Mouse (Mus musculus) heart, postnatal 10 days (tissue): ENCODE measurements around the gene Gm11037. TPM values are rescaled to one million over a fixed set of nuclear protein-coding genes. Genes with fewer than 3 reads are reported as not detected.
A peak's percentile ranks its signal among the peaks of the same experiment; 100 is the strongest.

Experiments used
- DNase-seq, 2 experiments: peaks; one replicate each; pipeline ENCODE4 v3.0.0; 2021
- intact Hi-C: fragments of 180-260 bp; cut with DNase I; formaldehyde crosslinking; loops from one replicate; pipeline ENCODE4 v1.15.1; 2025
- total RNA-seq, 2 experiments: library from RNA; stranded (reverse); gene quantifications; 2 replicates each; pipeline ENCODE4 v1.2.3; 2021

Gene Gm11037
- total RNA-seq, 2 experiments from 2014 or later = not detected

- intact Hi-C loops = no loop called here
- no peak for DNase-seq
These were observed 42.6 kb downstream of the Gm11037 start for GRCm38 (mm10) chr2:131175945-131176309.

DNA sequence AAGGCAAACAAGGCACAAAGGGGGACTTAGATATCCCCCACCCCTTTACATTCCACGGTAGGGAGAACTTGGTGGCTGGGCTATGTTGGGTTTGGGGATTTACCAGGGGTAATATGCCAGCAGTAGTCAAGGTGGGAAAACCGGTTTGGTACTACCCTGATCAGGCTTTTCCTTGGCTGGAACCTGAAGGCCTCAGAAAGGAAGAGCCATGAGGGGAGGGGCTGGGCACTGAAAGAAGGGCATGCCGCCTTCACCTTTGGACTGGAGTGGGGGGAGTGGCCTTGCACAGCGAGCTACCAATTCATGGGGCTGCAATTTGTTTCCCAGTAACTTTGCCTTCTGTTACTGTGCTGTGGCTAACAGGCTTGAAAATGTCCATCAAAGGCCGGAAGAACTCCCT is 43.2 kb downstream of the Gm11037 start:
- intact Hi-C loops = no loop called here
- DNase-seq = no peak

DNA sequence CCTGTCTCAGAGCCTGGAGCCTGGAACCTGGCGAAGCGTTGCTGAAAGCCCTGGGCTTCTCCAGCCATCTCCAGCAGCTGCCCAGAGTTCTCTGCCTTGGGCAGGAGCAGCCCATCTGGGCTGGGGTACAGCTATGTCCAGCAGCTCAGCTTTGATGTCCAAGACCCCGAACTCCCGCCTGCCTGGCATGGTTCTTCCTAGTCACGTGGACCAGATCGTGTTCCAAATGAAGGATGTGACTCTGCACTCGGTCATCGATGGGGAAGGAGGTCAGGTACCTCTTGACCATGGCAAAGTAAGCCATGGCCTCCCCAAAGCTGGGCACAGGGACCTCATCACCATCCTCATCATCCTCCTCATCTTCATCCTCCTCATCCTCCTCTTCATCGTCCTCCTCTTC is 44.6 kb downstream of the Gm11037 start:
- intact Hi-C loops = loop anchor here (2.0 kb wide), 1 partner anchor 17 kb away; the partner anchor contains the start of gene 1700037H04Rik
- no peak for DNase-seq

GRCm38 (mm10) chr2:131178828-131179245 is 45.5 kb downstream of the Gm11037 start:
- DNase-seq = peak; percentile 28 to 35
- intact Hi-C loops = loop anchor here (2.0 kb wide), 1 partner anchor 18 kb away; the partner anchor contains the start of gene 1700037H04Rik

- intact Hi-C loops = loop anchor here (2.0 kb wide), 1 partner anchor 19 kb away; the partner anchor contains the start of gene 1700037H04Rik
These were observed 46.1 kb downstream of the Gm11037 start for GRCm38 (mm10) chr2:131179246-131179886.

GRCm38 (mm10) chr2:131179990-131180587 is 46.8 kb downstream of the Gm11037 start, which contains the start of gene Cenpb:
Gene Cenpb, minus strand, starts transcription at chr2:131180067.
- intact Hi-C loops = loop anchor here (2.0 kb wide), 3 partner anchors 19 to 73 kb away; partner anchors contain the start of gene 1700037H04Rik
- peak; percentile 90 for DNase-seq

More at GRCm38 (mm10) chr2:131179246-131179886, 46.1 kb downstream of the Gm11037 start:
- DNase-seq = peak; percentile 71 to 74

Other genes with a start within 250 kb of the Gm11037 start
- 10 to 100 TPM; 74.6 to 86.1 TPM for gene 4930402H24Rik, start 227.1 kb upstream of the Gm11037 start, total RNA-seq
- 10 to 100 TPM; 29.4 to 30.9 TPM for gene Atrn, start 227.0 kb upstream of the Gm11037 start, total RNA-seq
- gene Gfra4, start 90.4 kb upstream of the Gm11037 start, total RNA-seq = 1 to 10 TPM; 3.8 to 6.8 TPM
- 1 to 10 TPM in 1 of 2 experiments, under 1 TPM in 1; 0.92 to 1.8 TPM for gene Adam33, start 69.7 kb upstream of the Gm11037 start, total RNA-seq
- under 1 TPM; 0.64 to 0.77 TPM for gene Siglec1, start 46.7 kb upstream of the Gm11037 start, total RNA-seq
- gene Hspa12b, start 6.2 kb upstream of the Gm11037 start, total RNA-seq = 10 to 100 TPM; 44.1 to 52.4 TPM
- 10 to 100 TPM; 17.9 to 21.2 TPM for gene 1700037H04Rik, start 26.6 kb downstream of the Gm11037 start, total RNA-seq
- gene Cenpb, start 46.6 kb downstream of the Gm11037 start, total RNA-seq = 10 to 100 TPM; 71.0 to 75.9 TPM
- gene Cdc25b, start 53.5 kb downstream of the Gm11037 start, total RNA-seq = 10 to 100 TPM; 12.1 to 14.5 TPM
- 1 to 10 TPM; 6.2 to 7.1 TPM for gene Spef1, start 53.8 kb downstream of the Gm11037 start, total RNA-seq
- gene Ap5s1, start 73.6 kb downstream of the Gm11037 start, total RNA-seq = 10 to 100 TPM; 39.4 to 44.0 TPM
- 10 to 100 TPM; 39.6 to 44.6 TPM for gene Mavs, start 100.6 kb downstream of the Gm11037 start, total RNA-seq
- gene Pank2, start 129.0 kb downstream of the Gm11037 start, total RNA-seq = 10 to 100 TPM; 35.5 to 36.0 TPM
- gene Rnf24, start 219.4 kb downstream of the Gm11037 start, total RNA-seq = 1 to 10 TPM; 5.4 to 6.8 TPM